Mouse (Mus musculus) liver, embryonic 15.5 days (tissue): ENCODE measurements around the gene Madd. TPM values are rescaled to one million over a fixed set of nuclear protein-coding genes. Genes with fewer than 3 reads are reported as not detected.

Source experiments
- ATAC-seq: fragments of 200-750 bp; cut with Nextera tagmentation; 2 replicates; pipeline ENCODE4 v1.8.0; 2017; ENCODE audit warnings: moderate number of reproducible peaks, mild to moderate bottlenecking, moderate library complexity; ENCODE audit not compliant: insufficient read depth
- H3K27ac ChIP-seq: fragments of 300-500 bp; sonication (generic); replicated peaks from 2 replicates; pipeline ENCODE4 v1.5.1; 2015; ENCODE audit warnings: mild to moderate bottlenecking, inconsistent platforms
- H3K27me3 ChIP-seq: fragments of 300-500 bp; sonication (generic); 2 replicates; pipeline ENCODE4 v1.6.1; 2015; ENCODE audit warnings: mild to moderate bottlenecking, inconsistent platforms
- H3K36me3 ChIP-seq: fragments of 300-500 bp; sonication (generic); replicated peaks from 2 replicates; pipeline ENCODE4 v1.6.1; 2015; ENCODE audit warnings: moderate library complexity, mild to moderate bottlenecking, inconsistent platforms
- H3K4me1 ChIP-seq: fragments of 300-500 bp; sonication (generic); replicated peaks from 2 replicates; pipeline ENCODE4 v1.6.1; 2015; ENCODE audit warnings: inconsistent platforms
- H3K4me2 ChIP-seq: fragments of 300-500 bp; sonication (generic); 2 replicates; pipeline ENCODE4 v1.6.1; 2015; ENCODE audit warnings: moderate library complexity, mild to moderate bottlenecking, inconsistent platforms
- H3K4me3 ChIP-seq: fragments of 300-500 bp; sonication (generic); replicated peaks from 2 replicates; pipeline ENCODE4 v1.5.1; 2015; ENCODE audit warnings: mild to moderate bottlenecking, inconsistent platforms
- H3K9ac ChIP-seq: fragments of 300-500 bp; sonication (generic); 2 replicates; pipeline ENCODE4 v1.6.1; 2015; ENCODE audit warnings: moderate library complexity, mild to moderate bottlenecking, inconsistent platforms
- H3K9me3 ChIP-seq: fragments of 300-500 bp; sonication (generic); replicated peaks from 2 replicates; pipeline ENCODE4 v1.6.1; 2016; ENCODE audit warnings: inconsistent platforms
- WGBS: fragments of 180-500 bp; shearing (Covaris S2); methylation state at CpG from one replicate; pipeline ENCODE4 v1.1.7; 2015; ENCODE audit warnings: mixed read lengths; ENCODE audit not compliant: insufficient replicate concordance; 5-methylcytosine and 5-hydroxymethylcytosine counted together
- polyA plus RNA-seq: library from polyadenylated mRNA; unstranded; fragments of >200 nt; fragmentation: Nextera tagmentation; extraction: Ambion mirVana; gene quantifications from 2 replicates; pipeline ENCODE4 v1.2.1, GENCODE M21; 2015

The Madd gene
- polyA plus RNA-seq, 1 experiment from 2014 or later = 6.3 TPM

GRCm38 (mm10) chr2:91196577-91197001 lies 13.0 kb upstream of the Madd start:
- no peak overlapping the region for H3K4me2 ChIP-seq
- no peaks in the 10 kb centered on the region for H3K36me3 ChIP-seq
- ATAC-seq = no peak
- no peak overlapping the region for H3K9ac ChIP-seq
- no peak overlapping the region for H3K27ac ChIP-seq
- no peaks in the 10 kb centered on the region for H3K9me3 ChIP-seq
- H3K4me3 ChIP-seq = no peak overlapping the region
- WGBS = 38% methylated on average over 3 of the region's 3 CpGs
- H3K4me1 ChIP-seq = peaks cover 16% of the 10 kb centered on the region
- H3K27me3 ChIP-seq = peaks cover 41% of the 10 kb centered on the region

GRCm38 (mm10) chr2:91194624-91195332 lies 11.1 kb upstream of the Madd start:
- H3K27ac ChIP-seq = peak overlapping the region; percentile 65
- 3% methylated on average over 27 of the region's 27 CpGs for WGBS
- H3K9me3 ChIP-seq = no peaks in the 10 kb centered on the region
- H3K27me3 ChIP-seq = peaks cover 42% of the 10 kb centered on the region
- peaks cover 13% of the 10 kb centered on the region for H3K4me1 ChIP-seq
- peak; percentile 69 for ATAC-seq
- peak overlapping the region; percentile 61 for H3K4me2 ChIP-seq
- H3K9ac ChIP-seq = no peak overlapping the region; the same call in 1 of the 2 replicates
- peak overlapping the region; percentile 48 for H3K4me3 ChIP-seq
- no peaks in the 10 kb centered on the region for H3K36me3 ChIP-seq

GRCm38 (mm10) chr2:91190501-91190900 lies 6.9 kb upstream of the Madd start:
- Histone ChIP-seq H3K4me1 (peaks cover 11% of the 10 kb centered on the region), H3K4me2 (no peak overlapping the region), H3K36me3 (no peaks in the 10 kb centered on the region), H3K9me3 (no peaks in the 10 kb centered on the region), H3K27ac (no peak overlapping the region), H3K4me3 (no peak overlapping the region), H3K9ac (no peak overlapping the region), H3K27me3 (peaks cover 27% of the 10 kb centered on the region)
- no peak for ATAC-seq
- WGBS = 78% methylated on average over 16 of the region's 16 CpGs

GRCm38 (mm10) chr2:91187431-91187830 lies 3.8 kb upstream of the Madd start:
- no peak overlapping the region for H3K4me3 ChIP-seq
- no peak overlapping the region for H3K27ac ChIP-seq
- H3K36me3 ChIP-seq = no peaks in the 10 kb centered on the region
- no peaks in the 10 kb centered on the region for H3K9me3 ChIP-seq
- ATAC-seq = no peak
- no peak overlapping the region for H3K9ac ChIP-seq
- H3K4me2 ChIP-seq = no peak overlapping the region
- peaks cover 8% of the 10 kb centered on the region for H3K27me3 ChIP-seq
- peaks cover 21% of the 10 kb centered on the region for H3K4me1 ChIP-seq
- WGBS = 42% methylated on average over 4 of the region's 4 CpGs

- Histone ChIP-seq H3K9me3 (no peaks in the 10 kb centered on the region), H3K9ac (no peak overlapping the region), H3K36me3 (no peaks in the 10 kb centered on the region), H3K27ac (no peak overlapping the region), H3K4me3 (no peak overlapping the region), H3K27me3 (peaks cover 6% of the 10 kb centered on the region; the same call in 1 of the 2 replicates), H3K4me2 (no peak overlapping the region), H3K4me1 (peaks cover 29% of the 10 kb centered on the region)
- ATAC-seq = no peak
- WGBS = 19% methylated on average over 1 of the region's 1 CpGs
These were observed 2.6 kb upstream of the Madd start for GRCm38 (mm10) chr2:91186208-91186607.

- ATAC-seq = peak; percentile 96
- peaks cover 29% of the 10 kb centered on the region for H3K4me1 ChIP-seq
- H3K4me2 ChIP-seq = peak overlapping the region; percentile 99
- H3K27me3 ChIP-seq = peaks cover 6% of the 10 kb centered on the region; the same call in 1 of the 2 replicates
- 0 out of 2 replicates have a peak, but pooled peaks cover under 1% of the 10 kb centered on the region for H3K36me3 ChIP-seq
- peak overlapping the region; percentile 88 for H3K27ac ChIP-seq
- H3K4me3 ChIP-seq = peak overlapping the region; percentile 87
- peak overlapping the region; percentile 82 for H3K9ac ChIP-seq
- H3K9me3 ChIP-seq = no peaks in the 10 kb centered on the region
- whole genome bisulfite sequencing = 0% methylated on average over 9 of the region's 9 CpGs
These were observed 506 bp downstream of the Madd start for GRCm38 (mm10) chr2:91183148-91183513.

- peaks cover 6% of the 10 kb centered on the region; the same call in 1 of the 2 replicates for H3K27me3 ChIP-seq
- H3K9ac ChIP-seq = peak overlapping the region; percentile 82
- peaks cover 6% of the 10 kb centered on the region; the same call in 1 of the 2 replicates for H3K36me3 ChIP-seq
- peak overlapping the region; percentile 88 for H3K27ac ChIP-seq
- peak overlapping the region; percentile 87 for H3K4me3 ChIP-seq
- H3K4me1 ChIP-seq = peaks cover 29% of the 10 kb centered on the region
- under 1% methylated on average over 80 of the region's 81 CpGs for WGBS
- ATAC-seq = peak; percentile 92
- H3K4me2 ChIP-seq = peak overlapping the region; percentile 99
- H3K9me3 ChIP-seq = no peaks in the 10 kb centered on the region
These were observed 1.1 kb downstream of the Madd start for GRCm38 (mm10) chr2:91182405-91183147.

GRCm38 (mm10) chr2:91182016-91182404 lies 1.6 kb downstream of the Madd start:
- Histone ChIP-seq H3K4me1 (peaks cover 29% of the 10 kb centered on the region), H3K4me2 (peak overlapping the region; percentile 99), H3K27ac (no peak overlapping the region), H3K9me3 (no peaks in the 10 kb centered on the region), H3K27me3 (peaks cover 6% of the 10 kb centered on the region; the same call in 1 of the 2 replicates), H3K36me3 (peaks cover 7% of the 10 kb centered on the region; the same call in 1 of the 2 replicates), H3K9ac (peak overlapping the region; percentile 82), H3K4me3 (peak overlapping the region; percentile 87)
- no peak for ATAC-seq
- whole genome bisulfite sequencing = 5% methylated on average over 8 of the region's 8 CpGs

- Histone ChIP-seq H3K4me1 (peaks cover 29% of the 10 kb centered on the region), H3K4me2 (no peak overlapping the region), H3K9ac (no peak overlapping the region), H3K27me3 (peaks cover 6% of the 10 kb centered on the region; the same call in 1 of the 2 replicates), H3K27ac (no peak overlapping the region), H3K36me3 (peaks cover 19% of the 10 kb centered on the region), H3K9me3 (no peaks in the 10 kb centered on the region), H3K4me3 (no peak overlapping the region)
- ATAC-seq = no peak
- 59% methylated on average over 5 of the region's 5 CpGs for WGBS
These were observed 2.9 kb downstream of the Madd start for GRCm38 (mm10) chr2:91180706-91181105.

GRCm38 (mm10) chr2:91179825-91180224 lies 3.8 kb downstream of the Madd start:
- 71% methylated on average over 4 of the region's 4 CpGs for WGBS
- H3K36me3 ChIP-seq = peaks cover 23% of the 10 kb centered on the region
- no peak overlapping the region for H3K9ac ChIP-seq
- ATAC-seq = no peak
- no peak overlapping the region for H3K27ac ChIP-seq
- peaks cover 6% of the 10 kb centered on the region; the same call in 1 of the 2 replicates for H3K27me3 ChIP-seq
- no peak overlapping the region for H3K4me2 ChIP-seq
- H3K9me3 ChIP-seq = no peaks in the 10 kb centered on the region
- peaks cover 29% of the 10 kb centered on the region for H3K4me1 ChIP-seq
- no peak overlapping the region for H3K4me3 ChIP-seq

GRCm38 (mm10) chr2:91176234-91176633 lies 7.4 kb downstream of the Madd start:
- no peak for ATAC-seq
- H3K9me3 ChIP-seq = no peaks in the 10 kb centered on the region
- H3K4me2 ChIP-seq = no peak overlapping the region
- H3K4me1 ChIP-seq = no peaks in the 10 kb centered on the region
- WGBS = 73% methylated on average over 6 of the region's 6 CpGs
- H3K36me3 ChIP-seq = peaks cover 34% of the 10 kb centered on the region
- H3K27ac ChIP-seq = no peak overlapping the region
- no peak overlapping the region for H3K4me3 ChIP-seq
- no peaks in the 10 kb centered on the region for H3K27me3 ChIP-seq
- H3K9ac ChIP-seq = no peak overlapping the region
